Mouse (Mus musculus) kidney, postnatal 36 days (tissue): ENCODE results near the gene Igf1r.

Source experiments
- DNase-seq, 2 experiments: peaks; one replicate each; pipeline ENCODE4 v3.0.0; 2021 to 2022; ENCODE audit warnings: mixed read lengths in 2 of 2

Gene Igf1r

GRCm38 (mm10) chr7:68085870-68086341, 133.3 kb downstream of the Igf1r start:
- DNase-seq: peak; percentile 67 to 76

GRCm38 (mm10) chr7:68087496-68087895, 134.9 kb downstream of the Igf1r start:
- no peak for DNase-seq

- DNase-seq: no peak
Measured at GRCm38 (mm10) chr7:68088825-68089224, 136.2 kb downstream of the Igf1r start.

- no peak for DNase-seq
Measured at GRCm38 (mm10) chr7:68089725-68090124, 137.1 kb downstream of the Igf1r start.

- DNase-seq: no peak
Measured at GRCm38 (mm10) chr7:68090576-68090975, 137.9 kb downstream of the Igf1r start.

DNA sequence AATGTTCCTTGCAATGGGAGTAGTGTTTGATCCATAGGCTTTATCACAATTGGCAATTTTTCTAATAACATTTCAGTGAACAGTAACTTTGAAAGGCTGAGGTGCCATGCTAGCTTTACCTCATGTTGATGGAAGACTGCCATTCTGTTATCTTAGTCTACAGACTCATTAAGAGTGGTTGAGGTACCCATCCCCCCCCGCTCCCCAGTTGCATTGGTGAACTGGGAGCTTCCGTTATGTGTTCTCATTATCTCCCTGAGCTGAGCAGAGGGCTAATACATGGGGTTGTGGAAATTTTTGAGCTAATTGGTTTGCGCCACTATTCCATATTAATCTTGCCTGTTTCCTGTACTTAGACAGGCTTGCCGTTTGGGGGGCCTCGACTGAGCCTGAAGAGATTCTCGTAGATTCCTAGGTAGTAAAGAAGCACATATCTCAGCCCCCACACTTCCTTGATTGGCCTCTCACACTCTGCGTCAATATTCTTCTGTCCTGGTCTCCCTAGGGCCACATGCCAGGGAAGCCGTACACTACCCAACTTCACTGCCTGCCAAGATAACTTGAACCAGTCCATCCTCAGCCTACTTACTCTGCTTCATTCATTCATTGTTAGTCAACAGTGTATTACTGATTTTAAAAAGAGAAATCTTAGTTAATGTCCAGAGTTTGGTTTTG, 139.8 kb downstream of the Igf1r start:
- no peak for DNase-seq

DNA sequence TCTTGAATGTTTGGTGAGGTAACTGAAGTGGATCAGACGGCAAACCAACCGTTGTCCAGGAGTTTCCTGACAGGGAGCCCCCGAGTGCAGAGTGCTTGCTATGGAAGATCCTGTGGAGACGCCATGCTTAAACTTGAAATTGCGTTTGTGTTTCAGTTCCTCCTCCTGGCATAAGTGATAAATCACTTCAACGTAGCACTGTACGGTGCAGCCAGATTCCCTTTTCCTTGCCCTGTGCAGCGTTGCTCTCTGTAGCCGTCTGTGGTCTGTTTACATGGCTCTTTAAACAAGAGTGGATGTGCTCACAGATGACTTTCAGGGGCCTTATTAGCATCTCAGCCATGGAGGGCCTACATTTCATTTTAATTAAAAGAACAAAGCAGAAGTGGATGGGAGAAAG, 141.2 kb downstream of the Igf1r start:
- no peak for DNase-seq

DNA sequence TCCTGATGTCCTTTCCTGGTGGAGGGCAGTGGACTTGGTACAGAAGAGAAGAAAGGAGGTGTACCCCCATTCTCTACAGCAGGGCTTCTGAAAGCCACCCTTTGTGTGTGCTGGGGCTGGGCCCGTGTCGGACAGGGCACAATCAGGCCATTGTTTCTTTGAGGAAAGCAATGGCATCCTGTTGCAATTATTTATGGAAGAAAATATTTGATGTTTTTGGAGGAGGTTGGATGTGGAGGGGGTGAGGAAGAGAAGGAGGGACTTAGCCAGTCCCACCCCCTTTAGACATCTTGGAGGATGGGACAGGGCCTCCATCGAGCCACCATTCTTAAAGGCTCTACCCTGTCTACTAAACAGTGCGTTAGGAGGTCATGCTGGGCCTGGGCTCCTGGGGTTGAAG, 142.9 kb downstream of the Igf1r start:
- no peak for DNase-seq

- DNase-seq: no peak
Measured at GRCm38 (mm10) chr7:68096411-68096810, 143.8 kb downstream of the Igf1r start.

DNA sequence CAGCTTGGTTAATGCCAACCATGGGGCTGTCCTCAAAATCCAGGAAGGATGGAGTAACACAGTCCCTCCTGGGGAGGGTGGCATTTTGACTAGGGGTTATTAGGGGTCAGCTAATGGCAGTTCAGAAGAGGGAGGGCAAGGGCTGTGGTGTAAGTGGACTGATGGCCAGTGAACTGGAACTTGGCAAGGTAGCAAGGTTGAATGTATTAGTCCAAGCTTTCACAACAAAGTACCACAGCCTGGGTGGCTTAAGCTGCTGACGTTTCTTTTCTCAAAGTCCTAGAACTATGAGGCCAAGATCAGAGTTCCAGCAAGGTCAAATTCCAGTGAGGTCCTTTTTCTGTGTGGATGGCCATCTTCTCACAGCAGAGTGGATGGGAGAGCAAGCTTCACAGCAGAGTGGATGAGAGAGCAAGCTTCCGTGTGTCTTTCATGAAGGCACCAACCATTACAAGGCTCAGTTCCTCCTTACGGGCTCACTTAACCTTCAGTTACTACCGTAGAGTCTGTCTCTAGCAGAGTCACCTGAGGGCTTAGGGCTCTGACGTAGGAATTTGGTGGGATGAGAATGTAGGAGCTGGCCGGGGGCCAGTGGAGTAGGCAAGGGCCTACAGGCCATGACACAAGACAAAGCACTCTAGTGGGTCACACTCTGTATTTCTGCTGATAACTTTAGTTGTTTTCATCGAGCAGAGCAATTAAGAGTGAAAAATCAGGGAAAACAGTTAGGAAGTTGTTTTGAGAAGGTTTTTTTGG, 144.6 kb downstream of the Igf1r start:
- DNase-seq: peak; percentile 76 to 94

GRCm38 (mm10) chr7:68098098-68098497, 145.5 kb downstream of the Igf1r start:
- no peak for DNase-seq

DNA sequence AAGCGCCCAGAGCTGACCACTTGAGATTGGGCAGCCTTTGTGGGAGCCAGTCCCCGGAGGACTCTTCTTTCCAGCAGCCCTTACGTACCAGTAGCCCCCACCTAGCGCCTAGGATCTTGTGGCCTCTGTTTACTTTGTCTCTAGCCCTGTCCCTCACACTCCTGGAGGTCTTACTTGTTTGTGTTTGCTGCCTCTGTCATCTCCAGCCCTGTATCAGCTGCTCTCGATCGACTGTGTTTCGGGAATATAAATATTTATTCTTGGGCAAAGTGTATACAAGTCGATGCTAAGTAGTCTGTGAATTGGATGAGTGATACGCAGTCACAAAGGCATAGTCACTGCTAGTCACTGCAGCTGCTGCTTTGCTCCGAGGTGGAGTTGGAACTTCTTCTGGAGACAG, 147.8 kb downstream of the Igf1r start:
- no peak for DNase-seq

DNA sequence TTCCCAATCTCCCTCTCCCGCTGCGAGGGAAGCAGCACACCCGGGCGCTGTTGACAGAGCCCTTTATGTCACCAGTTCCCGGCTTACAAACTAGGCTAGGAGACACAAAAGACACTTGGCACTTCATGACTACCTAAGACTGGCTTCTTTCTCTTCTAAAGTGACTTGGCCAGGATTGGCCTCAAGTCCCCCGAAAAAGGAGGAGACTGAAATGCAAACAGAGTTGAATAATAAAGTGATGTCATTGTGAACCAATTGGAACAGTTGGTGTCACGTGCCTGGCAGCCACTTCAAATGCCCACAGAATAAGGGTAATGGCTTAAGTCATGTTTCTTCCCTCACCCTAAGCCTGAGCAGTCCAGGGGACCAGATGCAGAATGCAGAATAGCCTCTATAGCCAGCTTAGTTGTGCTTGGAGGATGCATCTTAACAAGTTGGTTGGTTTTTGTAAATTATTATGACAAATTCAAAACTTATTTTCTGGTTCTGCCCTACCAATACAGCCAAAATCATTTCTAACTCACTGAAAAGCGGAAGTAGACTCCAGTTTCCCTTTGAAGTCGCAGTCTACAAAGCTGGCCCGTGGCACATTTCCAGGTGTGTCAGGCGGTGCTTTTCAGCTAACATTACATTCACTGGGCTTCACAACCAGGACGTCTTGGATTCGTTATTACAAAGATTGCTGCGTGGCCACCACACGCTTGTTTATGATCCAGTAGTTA, 150.0 kb downstream of the Igf1r start:
- peak; percentile 65 to 81 for DNase-seq

- no peak for DNase-seq
Measured at GRCm38 (mm10) chr7:68103178-68103530, 150.5 kb downstream of the Igf1r start.

- DNase-seq: no peak
Measured at GRCm38 (mm10) chr7:68111532-68111931, 158.9 kb downstream of the Igf1r start.

DNA sequence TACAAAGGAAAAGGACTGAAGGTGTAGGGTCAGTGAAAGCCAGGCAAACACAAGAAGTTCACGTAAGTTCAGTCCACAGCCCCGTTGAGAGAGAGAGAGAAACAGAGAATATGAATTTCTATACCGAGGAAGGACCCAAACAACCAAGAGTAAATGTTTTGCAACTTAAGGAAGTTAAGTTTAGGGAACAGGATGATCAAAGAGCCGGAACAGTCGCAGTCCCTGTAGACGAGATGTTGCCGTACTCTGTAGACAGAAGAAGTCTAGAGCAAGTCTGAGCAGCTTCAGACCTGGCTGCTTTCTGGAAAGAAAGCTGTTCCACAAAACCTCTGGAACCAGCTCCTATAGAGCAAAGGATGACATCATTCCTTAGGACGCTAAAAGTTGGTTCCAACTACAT, 160.0 kb downstream of the Igf1r start:
- no peak for DNase-seq

DNA sequence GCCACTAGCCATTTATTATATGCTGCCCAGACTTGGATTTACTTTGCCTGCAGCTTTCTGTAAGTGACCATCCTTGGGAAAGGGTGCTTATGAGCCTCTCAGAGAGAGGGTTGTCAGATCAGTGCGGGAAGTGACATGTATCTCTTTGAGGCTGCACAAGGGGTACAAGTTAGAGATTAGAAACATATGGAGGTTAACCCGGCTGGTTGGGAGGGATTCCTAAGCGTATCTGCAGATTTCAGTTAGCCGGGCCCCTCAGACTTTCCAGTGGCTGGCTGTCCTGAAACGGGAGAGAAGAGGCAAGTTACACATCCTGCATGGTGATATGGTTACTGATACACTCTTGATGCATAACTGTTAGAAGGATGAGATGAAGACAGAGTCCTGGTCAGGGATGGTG, 161.7 kb downstream of the Igf1r start:
- no peak for DNase-seq

GRCm38 (mm10) chr7:68114983-68115715, 162.5 kb downstream of the Igf1r start:
- peak; percentile 52 to 65 for DNase-seq

GRCm38 (mm10) chr7:68117567-68117966, 164.9 kb downstream of the Igf1r start:
- DNase-seq: no peak

- no peak for DNase-seq
Measured at GRCm38 (mm10) chr7:68117981-68118380, 165.4 kb downstream of the Igf1r start.

DNA sequence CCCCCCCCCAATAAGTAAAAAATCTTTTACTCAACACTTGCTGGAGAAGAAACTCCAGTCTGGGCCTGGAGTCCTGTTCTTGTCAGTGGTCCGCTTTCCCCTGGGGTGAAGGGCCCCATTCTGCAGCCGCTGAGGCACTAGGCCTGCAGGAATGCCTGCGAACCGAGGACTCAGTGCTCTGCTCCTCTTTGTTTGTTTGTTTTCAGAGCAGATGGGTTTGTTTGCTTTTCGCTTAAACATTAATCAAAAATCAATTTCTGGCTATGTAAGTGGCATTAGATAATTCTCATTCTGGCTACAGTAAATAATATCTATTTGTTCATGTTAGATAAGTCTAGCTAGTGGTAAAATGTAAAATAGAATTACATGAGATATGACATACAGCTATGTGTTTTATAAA, 167.0 kb downstream of the Igf1r start:
- no peak for DNase-seq

DNA sequence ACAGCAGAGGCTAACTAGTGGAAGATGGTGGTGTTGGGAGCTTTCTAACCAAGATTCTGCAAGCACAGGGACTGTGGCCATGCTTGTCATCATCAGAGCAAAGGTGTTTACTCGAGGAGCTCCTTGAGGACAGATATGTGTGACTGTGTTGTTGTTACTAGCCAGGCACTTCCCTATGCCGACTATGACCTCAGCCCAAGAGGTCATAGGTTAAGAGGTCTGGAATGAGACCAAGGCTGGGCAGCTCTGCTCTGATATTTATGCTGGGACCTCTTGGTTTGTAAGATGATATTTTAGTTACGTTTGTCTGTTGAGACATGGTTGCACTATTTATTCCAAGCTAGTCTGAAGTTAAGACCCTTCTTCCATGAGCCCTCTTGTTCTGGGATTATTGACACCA, 169.8 kb downstream of the Igf1r start:
- no peak for DNase-seq

DNA sequence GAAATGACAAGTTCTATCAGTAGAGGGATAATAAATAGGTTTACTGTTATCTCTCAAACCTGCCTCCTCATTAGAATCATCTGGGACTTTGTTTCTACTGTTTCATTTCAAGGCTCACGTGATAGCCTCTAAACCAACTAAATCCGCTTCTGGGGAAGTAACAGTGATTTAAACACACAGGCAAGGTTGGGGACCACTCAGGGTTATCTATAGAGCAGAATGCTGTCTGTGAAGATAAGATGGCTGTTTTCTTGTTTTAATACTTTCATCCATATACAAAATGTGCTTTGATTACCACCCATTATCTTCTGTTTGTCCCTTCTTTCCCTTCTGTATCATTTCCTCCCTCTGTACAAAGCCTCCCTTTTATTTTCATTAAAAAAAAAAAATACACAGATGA, 172.7 kb downstream of the Igf1r start:
- DNase-seq: no peak
